Mouse (Mus musculus) neural tube, embryonic 11.5 days (tissue): ENCODE results near the gene Ankle1. TPM values are rescaled to one million over a fixed set of nuclear protein-coding genes. Genes with fewer than 3 reads are reported as not detected.

Experiments
- ATAC-seq: fragments of 200-750 bp; cut with Nextera tagmentation; 2 replicates; pipeline ENCODE4 v1.8.0; 2017; ENCODE audit warnings: moderate number of reproducible peaks, mild to moderate bottlenecking, moderate TSS enrichment, moderate library complexity; ENCODE audit not compliant: insufficient read depth, low FRiP score, low TSS enrichment
- DNase-seq: peaks from one replicate; pipeline ENCODE4 v3.0.0-alpha.2; 2015; ENCODE audit warnings: low spot score
- H3K27ac ChIP-seq: fragments of 300-500 bp; sonication (generic); 2 replicates; pipeline ENCODE4 v1.5.1; 2014; ENCODE audit warnings: low read depth, mild to moderate bottlenecking, low read length
- H3K27me3 ChIP-seq: fragments of 300-500 bp; sonication (generic); 2 replicates; pipeline ENCODE4 v1.6.1; 2014; ENCODE audit warnings: mild to moderate bottlenecking, low read length, mixed read lengths; ENCODE audit not compliant: control insufficient read depth, insufficient read depth
- H3K36me3 ChIP-seq: fragments of 300-500 bp; sonication (generic); 2 replicates; pipeline ENCODE4 v1.6.1; 2014; ENCODE audit warnings: mild to moderate bottlenecking, low read length, moderate library complexity, mixed read lengths; ENCODE audit not compliant: control insufficient read depth, insufficient read depth
- H3K4me1 ChIP-seq: fragments of 300-500 bp; sonication (generic); 2 replicates; pipeline ENCODE4 v1.6.1; 2014; ENCODE audit warnings: low read length, mixed read lengths; ENCODE audit not compliant: control insufficient read depth, insufficient read depth
- H3K4me2 ChIP-seq: fragments of 300-500 bp; sonication (generic); 2 replicates; pipeline ENCODE4 v1.6.1; 2014; ENCODE audit warnings: low read depth, mild to moderate bottlenecking, moderate library complexity
- H3K4me3 ChIP-seq: fragments of 300-500 bp; sonication (generic); 2 replicates; pipeline ENCODE4 v1.5.1; 2014; ENCODE audit warnings: low read depth, low read length
- H3K9ac ChIP-seq: fragments of 300-500 bp; sonication (generic); 2 replicates; pipeline ENCODE4 v1.6.1; 2014; ENCODE audit warnings: mild to moderate bottlenecking, low read length
- H3K9me3 ChIP-seq: fragments of 300-500 bp; sonication (generic); 2 replicates; pipeline ENCODE4 v1.6.1; 2016; ENCODE audit warnings: low read length; ENCODE audit not compliant: control insufficient read depth
- WGBS: fragments of 180-500 bp; shearing (Covaris S2); extraction: QIAGEN DNeasy Blood & Tissue Kit; methylation state at CpG from one replicate; pipeline ENCODE4 v1.1.7; 2014; 5-methylcytosine and 5-hydroxymethylcytosine counted together
- polyA plus RNA-seq: library from polyadenylated mRNA; unstranded; fragments of >200 nt; fragmentation: Nextera tagmentation; extraction: Ambion mirVana; gene quantifications from 2 replicates; pipeline ENCODE4 v1.2.1, GENCODE M21; 2014

Gene Ankle1
- polyA plus RNA-seq: 18.1 and 18.4 TPM in 2 replicates

DNA sequence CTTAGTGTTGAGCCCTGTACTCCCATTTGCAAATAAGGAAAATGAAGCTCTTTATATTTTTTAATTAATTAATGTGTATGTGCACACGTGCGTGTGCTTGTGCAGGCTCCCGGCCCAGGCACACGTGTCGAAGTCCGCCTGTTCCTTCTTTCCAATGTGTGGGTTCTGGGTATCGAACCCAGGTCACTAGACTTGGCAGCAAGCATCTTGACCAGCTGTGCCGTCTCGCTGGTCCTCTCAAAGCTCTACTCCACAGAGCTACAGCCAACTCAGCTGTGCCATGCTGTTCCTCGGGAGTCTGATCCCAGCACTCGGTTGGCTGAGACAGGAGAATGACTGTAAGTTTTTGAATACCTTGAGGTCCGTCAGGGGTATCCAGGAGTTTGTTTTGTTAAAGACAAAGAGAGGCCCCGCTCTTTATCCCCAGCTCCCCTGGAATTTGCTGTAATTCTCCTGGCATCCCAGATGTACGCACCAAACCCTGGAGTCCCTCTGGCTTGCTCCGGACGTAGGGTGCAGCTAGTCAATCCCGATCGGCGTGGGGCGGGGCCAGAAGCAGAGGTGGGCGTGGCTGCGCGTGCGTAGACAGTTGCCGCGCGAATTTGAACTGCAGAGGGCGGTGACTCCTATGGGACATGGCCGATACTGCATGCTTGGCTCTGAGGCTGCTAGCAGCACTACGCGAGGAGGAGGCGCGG lies at the start of gene Ankle1:
Gene Ankle1, plus strand, starts transcription at position 610 of the 698 bp plus-strand sequence.
- H3K9me3 ChIP-seq: no peaks in the 10 kb centered on the region
- peaks cover 4% of the 10 kb centered on the region; the same call in 1 of the 2 replicates for H3K36me3 ChIP-seq
- no peaks in the 10 kb centered on the region for H3K27me3 ChIP-seq
- DNase-seq (peak; percentile 97), ATAC-seq (peak; percentile 89)
- H3K9ac ChIP-seq: peak within 1 kb of the TSS; percentile 65
- 17% methylated on average over 33 of the region's 33 CpGs for WGBS
- H3K4me3 ChIP-seq: peak within 1 kb of the TSS; percentile 74
- H3K4me2 ChIP-seq: peak within 1 kb of the TSS; percentile 90
- peaks cover 7% of the 10 kb centered on the region; the same call in 1 of the 2 replicates for H3K4me1 ChIP-seq
- H3K27ac ChIP-seq: 0 out of 2 replicates have a peak within 1 kb of the TSS, but pooled peaks have one; percentile 35

DNA sequence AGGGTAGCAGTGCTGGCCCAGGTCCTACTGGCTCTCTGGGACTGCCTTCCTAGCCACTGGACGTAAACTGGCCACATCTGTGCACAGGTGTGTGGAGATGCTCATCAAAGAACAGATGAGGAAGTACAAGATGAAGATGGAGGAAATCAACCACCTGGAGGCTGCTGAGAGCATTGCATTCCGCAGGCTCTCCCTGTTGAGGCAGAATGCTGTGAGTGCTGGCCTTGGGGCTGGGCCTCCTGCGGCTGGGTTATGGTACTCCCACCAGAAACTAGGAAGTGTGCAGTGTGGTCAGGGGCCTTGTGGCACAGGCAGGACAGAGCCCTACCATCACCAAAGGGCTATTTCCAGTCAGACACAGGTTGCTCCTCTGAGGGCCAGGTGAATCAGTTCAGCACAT lies 47.8 kb upstream of the Ankle1 start:
- 77% methylated on average over 3 of the region's 3 CpGs for WGBS
- Histone ChIP-seq H3K27ac (no peak overlapping the region), H3K4me2 (no peak overlapping the region), H3K4me1 (no peaks in the 10 kb centered on the region), H3K9ac (no peak overlapping the region), H3K27me3 (no peaks in the 10 kb centered on the region), H3K36me3 (peaks cover 11% of the 10 kb centered on the region), H3K4me3 (no peak overlapping the region), H3K9me3 (no peaks in the 10 kb centered on the region)
- DNase-seq (no peak), ATAC-seq (no peak)

DNA sequence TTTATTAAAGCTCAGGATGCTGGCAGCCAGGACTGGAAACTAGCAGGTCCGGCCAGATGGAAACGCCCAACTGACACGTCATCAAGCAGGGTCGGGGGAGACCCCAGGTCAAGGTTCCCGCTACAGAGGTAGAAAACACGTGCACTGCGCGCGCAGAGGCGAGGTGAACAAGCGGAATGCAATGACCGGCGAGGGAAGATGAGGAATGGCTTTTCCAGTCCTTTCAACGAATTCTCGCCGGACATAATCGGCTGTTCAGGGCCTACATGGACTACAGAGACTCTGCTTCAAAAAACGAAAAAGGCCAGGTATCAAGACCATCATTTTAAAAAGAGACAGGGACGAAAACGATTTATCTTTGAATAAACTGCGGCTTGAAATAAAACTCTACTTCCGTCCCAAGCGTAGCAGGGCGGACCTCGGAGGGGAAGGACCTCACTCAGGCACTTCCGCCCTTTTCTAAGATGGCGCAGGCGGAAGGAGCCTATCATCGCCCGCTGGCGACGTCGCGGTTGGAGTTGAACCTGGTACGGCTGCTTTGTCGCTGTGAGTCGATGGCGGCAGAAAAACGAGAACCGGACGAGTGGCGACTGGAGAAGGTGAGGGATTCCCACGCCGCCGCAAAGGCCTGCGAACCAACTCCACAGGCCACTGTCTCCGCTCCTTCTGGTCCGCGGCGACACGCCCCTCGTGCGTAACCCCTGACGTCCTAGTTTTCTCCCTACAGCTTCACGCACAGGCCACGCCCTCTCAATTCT lies 38.9 kb upstream of the Ankle1 start, which contains the start of gene Use1:
Gene Use1, plus strand, starts transcription at position 78 of the 758 bp plus-strand sequence.
- H3K9me3 ChIP-seq: no peaks in the 10 kb centered on the region
- peak; percentile 93 for DNase-seq
- H3K4me2 ChIP-seq: peak within 1 kb of the TSS; percentile 70
- peak; percentile 75 for ATAC-seq
- WGBS: under 1% methylated on average over 56 of the region's 56 CpGs
- H3K4me1 ChIP-seq: peaks cover 6% of the 10 kb centered on the region
- no peaks in the 10 kb centered on the region for H3K27me3 ChIP-seq
- H3K27ac ChIP-seq: peak within 1 kb of the TSS; percentile 79
- H3K36me3 ChIP-seq: no peaks in the 10 kb centered on the region; the same call in 1 of the 2 replicates
- H3K9ac ChIP-seq: peak within 1 kb of the TSS; percentile 69
- peak within 1 kb of the TSS; percentile 60 for H3K4me3 ChIP-seq

DNA sequence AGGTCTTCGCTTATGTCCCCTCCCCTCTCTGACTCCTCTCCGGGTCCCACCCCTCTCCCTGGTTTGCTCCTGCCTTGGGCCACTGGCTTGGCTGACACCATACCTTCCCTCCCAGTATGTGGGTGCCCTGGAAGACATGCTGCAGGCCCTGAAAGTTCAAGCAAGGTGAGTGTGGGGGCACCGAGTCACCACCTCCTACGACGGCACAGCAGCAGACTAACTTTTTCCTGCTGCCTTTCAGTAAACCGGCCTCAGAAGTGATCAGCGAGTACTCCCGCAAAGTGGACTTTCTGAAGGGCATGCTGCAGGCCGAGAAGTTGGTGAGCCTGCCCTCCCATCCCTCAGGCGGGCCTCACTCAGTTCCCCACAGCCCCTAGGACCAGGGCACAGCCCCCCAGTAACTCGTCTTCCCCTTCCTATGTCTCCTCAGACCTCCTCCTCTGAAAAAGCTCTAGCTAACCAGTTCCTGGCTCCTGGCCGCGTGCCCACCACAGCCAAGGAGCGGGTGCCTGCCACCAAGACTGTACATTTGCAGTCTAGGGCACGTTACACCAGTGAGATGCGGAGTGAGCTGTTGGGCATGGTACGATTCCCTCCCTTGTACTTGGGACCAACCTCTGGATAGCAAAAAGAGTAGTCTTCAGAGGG lies 38.2 kb upstream of the Ankle1 start:
- ATAC-seq (no peak), DNase-seq (no peak)
- H3K4me2 ChIP-seq: peak overlapping the region; percentile 70
- H3K36me3 ChIP-seq: no peaks in the 10 kb centered on the region; the same call in 1 of the 2 replicates
- H3K27me3 ChIP-seq: no peaks in the 10 kb centered on the region
- peaks cover 6% of the 10 kb centered on the region for H3K4me1 ChIP-seq
- H3K27ac ChIP-seq: no peak overlapping the region
- H3K4me3 ChIP-seq: peak overlapping the region; percentile 60
- no peaks in the 10 kb centered on the region for H3K9me3 ChIP-seq
- peak overlapping the region; percentile 49 for H3K9ac ChIP-seq
- WGBS: 52% methylated on average over 17 of the region's 17 CpGs

DNA sequence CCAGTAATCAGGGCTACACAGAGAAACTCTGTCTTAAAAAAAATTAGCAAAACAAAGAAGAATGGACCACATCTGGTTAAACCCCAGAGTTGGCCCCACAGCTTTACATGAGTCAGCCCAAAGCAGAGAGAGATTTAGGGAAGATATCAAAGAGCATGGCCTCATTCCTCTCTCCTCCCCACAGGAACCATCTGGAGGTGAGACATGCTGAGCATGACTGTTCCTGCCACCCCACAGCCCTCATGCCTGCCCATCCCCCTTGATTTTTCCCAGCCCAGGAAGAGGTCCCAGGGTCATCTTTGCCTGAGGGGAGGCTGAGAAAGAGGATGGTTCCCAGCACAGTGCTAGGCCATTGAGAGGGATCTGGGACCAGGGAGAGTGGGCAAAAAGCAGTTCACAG lies 37.4 kb upstream of the Ankle1 start:
- Histone ChIP-seq H3K27me3 (no peaks in the 10 kb centered on the region), H3K27ac (no peak overlapping the region), H3K4me2 (no peak overlapping the region), H3K4me3 (no peak overlapping the region), H3K4me1 (peaks cover 6% of the 10 kb centered on the region), H3K9me3 (no peaks in the 10 kb centered on the region), H3K36me3 (no peaks in the 10 kb centered on the region; the same call in 1 of the 2 replicates), H3K9ac (no peak overlapping the region)
- no peak for ATAC-seq
- DNase-seq: no peak

DNA sequence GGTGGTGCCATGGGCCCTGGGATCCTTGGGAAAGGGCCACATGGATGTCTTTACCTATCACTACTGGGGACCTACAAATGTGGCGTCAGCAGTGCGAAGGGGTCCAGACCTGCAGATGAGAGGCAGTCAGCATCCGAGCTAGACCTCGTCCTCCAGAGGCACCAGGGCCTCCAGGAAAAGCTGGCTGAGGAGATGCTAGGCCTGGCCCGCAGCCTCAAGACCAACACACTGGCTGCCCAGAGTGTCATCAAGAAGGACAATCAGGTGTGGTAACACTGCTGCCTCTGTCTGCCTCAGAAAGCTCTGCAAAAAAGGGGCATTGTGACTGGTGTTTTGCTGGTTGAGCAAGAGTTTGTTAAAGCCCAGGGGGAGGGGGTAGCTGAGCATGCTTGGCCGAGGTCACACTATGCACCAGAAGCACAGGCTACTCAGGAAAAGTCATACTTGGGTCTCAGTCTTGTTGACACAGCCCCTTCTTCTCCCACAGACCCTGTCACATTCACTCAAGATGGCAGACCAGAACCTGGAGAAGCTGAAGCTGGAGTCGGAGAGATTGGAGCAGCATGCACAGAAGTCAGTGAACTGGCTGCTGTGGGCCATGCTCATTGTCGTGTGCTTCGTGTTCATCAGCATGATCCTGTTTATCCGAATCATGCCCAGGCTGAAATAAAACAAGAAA lies 36.6 kb upstream of the Ankle1 start:
- H3K4me3 ChIP-seq: no peak overlapping the region
- 95% methylated on average over 10 of the region's 10 CpGs for WGBS
- no peak for ATAC-seq

DNA sequence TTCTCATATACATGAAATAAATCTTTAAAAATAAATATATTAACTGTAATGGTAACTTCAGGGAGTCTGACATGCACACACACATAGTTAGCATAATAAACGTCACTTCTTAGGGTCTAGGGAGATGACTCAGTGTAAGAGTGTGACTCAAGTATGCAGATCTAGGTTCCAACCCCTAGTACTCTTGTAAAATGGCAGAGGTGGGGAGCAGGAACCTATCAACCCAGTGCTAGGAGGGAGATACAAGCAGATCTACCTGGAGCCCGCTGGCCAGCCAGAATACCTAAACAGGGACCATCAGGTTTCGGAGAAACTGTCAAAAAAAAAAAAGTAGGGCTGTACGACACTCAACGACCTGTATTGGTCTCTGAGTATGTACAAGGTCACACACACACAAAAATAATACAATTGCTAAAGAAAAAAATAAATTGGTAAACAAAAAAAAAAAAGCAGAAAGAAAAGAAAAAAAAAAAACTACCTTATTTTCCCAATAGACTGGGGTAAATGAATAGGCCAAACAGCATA lies 35.0 kb upstream of the Ankle1 start:
- no peak overlapping the region for H3K27ac ChIP-seq
- peaks cover 10% of the 10 kb centered on the region for H3K4me1 ChIP-seq
- no peaks in the 10 kb centered on the region for H3K9me3 ChIP-seq
- no peak for DNase-seq
- no peak for ATAC-seq
- WGBS: 26% methylated on average over 5 of the region's 5 CpGs
- H3K4me3 ChIP-seq: peak overlapping the region; percentile 68
- H3K4me2 ChIP-seq: peak overlapping the region; percentile 32
- H3K36me3 ChIP-seq: no peaks in the 10 kb centered on the region; the same call in 1 of the 2 replicates
- H3K27me3 ChIP-seq: no peaks in the 10 kb centered on the region
- H3K9ac ChIP-seq: peak overlapping the region; percentile 52

More for the DNA sequence above, 36.6 kb upstream of the Ankle1 start:
- Histone ChIP-seq H3K4me2 (no peak overlapping the region), H3K9me3 (no peaks in the 10 kb centered on the region), H3K27ac (no peak overlapping the region), H3K36me3 (no peaks in the 10 kb centered on the region; the same call in 1 of the 2 replicates), H3K27me3 (no peaks in the 10 kb centered on the region), H3K9ac (no peak overlapping the region), H3K4me1 (peaks cover 6% of the 10 kb centered on the region)
- no peak for DNase-seq
